Comparison of ENCODE assay signal across 9 mouse cellular contexts in genomic region chr14:121648581-121649060, GRCm38 (mm10).
DNase-seq lines count a peak whose midpoint lies in the region; ATAC-seq lines count a peak whose summit lies in the region.
"Had no signal": no experiment of that assay in that cellular context is flagged by ENCODE, and none has a peak within 500 bp of the region (broad histone marks: within the 10 kb centered on the region; RNA-seq: fewer than 3 reads in every experiment).

No protein-coding gene starts in this region.

- no peak overlapping the region for H3K9ac ChIP-seq in embryonic facial prominence, embryonic 13.5 days
- H3K9ac ChIP-seq in hindbrain, embryonic 16.5 days (ENCODE audit: low read depth, low read length), result no peak overlapping the region
- no peak overlapping the region for H3K9ac ChIP-seq in liver, embryonic 16.5 days (ENCODE audit: low read depth, low read length)
- H3K9ac ChIP-seq: liver, embryonic 14.5 days had no signal

- H3K4me3 ChIP-seq in embryonic facial prominence, embryonic 13.5 days, result no peak overlapping the region
- no peak overlapping the region for H3K4me3 ChIP-seq in hindbrain, embryonic 16.5 days (ENCODE audit: low read length)
- H3K4me3 ChIP-seq in liver, embryonic 16.5 days (ENCODE audit: low read depth, low read length), result no peak overlapping the region

- ATAC-seq in common myeloid progenitor, adult 5-6 weeks (replicated peaks; ENCODE audit: low read depth, poor library complexity, severe bottlenecking), result peak; percentile 39
- ATAC-seq in embryonic facial prominence, embryonic 13.5 days (ENCODE audit: insufficient number of reproducible peaks, insufficient read depth, low FRiP score, low TSS enrichment, low read depth), result no peak; the same call in 1 of the 2 replicates
- no peak for ATAC-seq in hindbrain, embryonic 16.5 days
- peak; percentile 45 for ATAC-seq in liver, embryonic 16.5 days (ENCODE audit: low read depth)

- no peak overlapping the region for H3K4me2 ChIP-seq in embryonic facial prominence, embryonic 13.5 days
- no peak overlapping the region for H3K4me2 ChIP-seq in hindbrain, embryonic 16.5 days (ENCODE audit: low read length)
- no peak overlapping the region for H3K4me2 ChIP-seq in liver, embryonic 16.5 days (ENCODE audit: low read depth, low read length)

- 0 out of 2 replicates have a peak, but pooled peaks cover 4% of the 10 kb centered on the region for H3K4me1 ChIP-seq in embryonic facial prominence, embryonic 13.5 days
- H3K4me1 ChIP-seq in hindbrain, embryonic 16.5 days (ENCODE audit: control insufficient read depth, insufficient read depth, low read depth, low read length), result no peaks in the 10 kb centered on the region
- no peaks in the 10 kb centered on the region for H3K4me1 ChIP-seq in liver, embryonic 16.5 days (ENCODE audit: control insufficient read depth, low read depth, low read length)

- 45% methylated on average over 9 of the region's 9 CpGs for WGBS in embryonic facial prominence, embryonic 13.5 days
- WGBS in hindbrain, embryonic 16.5 days, result 63% methylated on average over 9 of the region's 9 CpGs
- WGBS in liver, embryonic 16.5 days (ENCODE audit: insufficient replicate concordance), result 17% methylated on average over 9 of the region's 9 CpGs

- no peak for DNase-seq in urinary bladder, postnatal 10 days (ENCODE audit: low spot score)
- DNase-seq in natural killer cell, adult 2 months (ENCODE audit: low spot score in 2 of 2), result no peak
- no peak for DNase-seq in cerebellum, postnatal 36 days
- DNase-seq in adrenal gland, postnatal 4 days (ENCODE audit: low spot score in 2 of 2), result no peak

- no peaks in the 10 kb centered on the region for H3K27me3 ChIP-seq in embryonic facial prominence, embryonic 13.5 days
- no peaks in the 10 kb centered on the region for H3K27me3 ChIP-seq in hindbrain, embryonic 16.5 days (replicated peaks; ENCODE audit: control insufficient read depth, insufficient read depth, low read length)
- no peaks in the 10 kb centered on the region for H3K27me3 ChIP-seq in liver, embryonic 16.5 days (ENCODE audit: control insufficient read depth, insufficient read depth, low read depth, low read length)

- H3K36me3 ChIP-seq in embryonic facial prominence, embryonic 13.5 days, result no peaks in the 10 kb centered on the region
- H3K36me3 ChIP-seq in hindbrain, embryonic 16.5 days (ENCODE audit: control insufficient read depth, insufficient read depth, low read length), result peaks cover 3% of the 10 kb centered on the region; the same call in 1 of the 2 replicates
- H3K36me3 ChIP-seq in liver, embryonic 16.5 days (ENCODE audit: control insufficient read depth, insufficient read depth), result no peaks in the 10 kb centered on the region

- H3K9me3 ChIP-seq in embryonic facial prominence, embryonic 13.5 days, result no peaks in the 10 kb centered on the region
- H3K9me3 ChIP-seq in hindbrain, embryonic 16.5 days (ENCODE audit: control insufficient read depth, low read length), result no peaks in the 10 kb centered on the region
- no peaks in the 10 kb centered on the region for H3K9me3 ChIP-seq in liver, embryonic 16.5 days (replicated peaks; ENCODE audit: control insufficient read depth, low read length)

- peak overlapping the region; percentile 57; the same call in 1 of the 2 replicates for H3K27ac ChIP-seq in embryonic facial prominence, embryonic 13.5 days
- peak overlapping the region; percentile 29; the same call in 1 of the 2 replicates for H3K27ac ChIP-seq in hindbrain, embryonic 16.5 days (ENCODE audit: low read depth, low read length)
- no peak overlapping the region for H3K27ac ChIP-seq in liver, embryonic 16.5 days (ENCODE audit: low read length)
- H3K27ac ChIP-seq: liver, embryonic 14.5 days had no signal

Comparison
In these comparisons a context has a peak if more than half of its experiments do, and no peak if none do; other contexts are left out.
1. ATAC-seq: peak in common myeloid progenitor, adult 5-6 weeks (single experiment) and liver, embryonic 16.5 days (single experiment); none in embryonic facial prominence, embryonic 13.5 days (single experiment) and hindbrain, embryonic 16.5 days (single experiment).